Mouse (Mus musculus): Measurements from ENCODE around the gene Atf7ip. TPM values are rescaled to one million over a fixed set of nuclear protein-coding genes. Genes with fewer than 3 reads are reported as not detected.

The Atf7ip gene
- polyA plus RNA-seq, 1 experiment from 2014 or later: 49.8 TPM

- Histone ChIP-seq H3K4me2 (ENCODE audit: low read depth, severe bottlenecking) (no peak overlapping the region), H3K27me3 (ENCODE audit: control insufficient read depth, insufficient read depth, low read length) (no peaks in the 10 kb centered on the region), H3K36me3 (ENCODE audit: control insufficient read depth, insufficient read depth, low read length) (no peaks in the 10 kb centered on the region), H3K4me3 (ENCODE audit: low read depth, low read length) (no peak overlapping the region), H3K4me1 (ENCODE audit: control insufficient read depth, insufficient read depth, low read length) (peaks cover 5% of the 10 kb centered on the region; the same call in 1 of the 2 replicates), H3K9me3 (ENCODE audit: control insufficient read depth, low read length) (no peaks in the 10 kb centered on the region), H3K9ac (ENCODE audit: low read length) (no peak overlapping the region), H3K27ac (replicated peaks; ENCODE audit: low read depth, low read length) (peak overlapping the region; percentile 98)
- WGBS: 58% methylated on average over 5 of the region's 5 CpGs
- no peak for ATAC-seq (ENCODE audit: insufficient number of reproducible peaks, low FRiP score, low TSS enrichment, low read depth)
- peak; percentile 27 for DNase-seq (ENCODE audit: low spot score)
Observed at GRCm38 (mm10) chr6:136467837-136468236, 38.1 kb upstream of the Atf7ip start.

GRCm38 (mm10) chr6:136468401-136468912 lies 37.5 kb upstream of the Atf7ip start:
- H3K27me3 ChIP-seq (ENCODE audit: control insufficient read depth, insufficient read depth, low read length): no peaks in the 10 kb centered on the region
- no peaks in the 10 kb centered on the region for H3K9me3 ChIP-seq (ENCODE audit: control insufficient read depth, low read length)
- no peak overlapping the region for H3K4me3 ChIP-seq (ENCODE audit: low read depth, low read length)
- peaks cover 5% of the 10 kb centered on the region; the same call in 1 of the 2 replicates for H3K4me1 ChIP-seq (ENCODE audit: control insufficient read depth, insufficient read depth, low read length)
- ATAC-seq (ENCODE audit: insufficient number of reproducible peaks, low FRiP score, low TSS enrichment, low read depth) (peak; percentile 87), DNase-seq (ENCODE audit: low spot score) (peak; percentile 96)
- H3K36me3 ChIP-seq (ENCODE audit: control insufficient read depth, insufficient read depth, low read length): no peaks in the 10 kb centered on the region
- H3K27ac ChIP-seq (replicated peaks; ENCODE audit: low read depth, low read length): peak overlapping the region; percentile 98
- no peak overlapping the region for H3K4me2 ChIP-seq (ENCODE audit: low read depth, severe bottlenecking)
- H3K9ac ChIP-seq (ENCODE audit: low read length): no peak overlapping the region
- 2% methylated on average over 12 of the region's 12 CpGs for WGBS

DNA sequence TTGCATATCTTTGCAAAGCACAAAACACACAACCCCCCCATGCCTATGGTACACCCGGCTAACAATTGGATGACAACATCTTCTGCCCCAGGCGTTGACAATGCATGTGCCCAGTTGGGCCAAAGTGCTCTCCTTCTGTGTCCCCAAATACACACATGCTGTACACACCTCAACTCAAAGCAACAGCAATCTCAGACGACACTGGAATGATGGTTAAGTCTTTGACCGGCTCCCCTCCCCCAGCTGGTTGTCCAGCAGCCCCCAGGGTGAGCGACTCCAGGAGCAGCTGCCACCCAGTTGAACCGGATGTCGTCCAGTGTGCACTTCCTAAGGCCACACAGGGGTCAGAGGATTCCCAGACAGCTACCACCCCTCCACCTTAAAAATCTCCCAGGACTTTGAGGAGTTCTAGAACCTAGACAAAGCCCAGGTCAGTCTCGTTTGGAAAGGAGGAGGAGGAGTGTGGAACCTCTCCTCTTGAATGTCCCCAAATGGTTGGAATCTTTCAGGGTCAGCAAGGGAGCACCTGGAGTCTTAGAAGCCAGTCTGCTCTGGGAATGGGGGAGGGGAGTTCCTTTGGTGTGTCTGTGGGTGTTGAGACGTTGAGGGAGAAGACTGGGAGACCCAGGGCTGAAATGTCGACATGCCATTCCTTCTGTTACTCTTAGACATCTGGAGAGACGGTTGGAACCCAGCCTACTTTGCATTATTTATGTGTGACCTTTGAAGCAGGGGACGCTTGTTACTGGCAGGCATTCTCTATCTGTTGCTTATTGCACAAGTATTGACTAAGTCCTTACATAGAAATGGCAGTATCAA lies 36.8 kb upstream of the Atf7ip start:
- Histone ChIP-seq H3K4me1 (ENCODE audit: control insufficient read depth, insufficient read depth, low read length) (peaks cover 5% of the 10 kb centered on the region; the same call in 1 of the 2 replicates), H3K4me2 (ENCODE audit: low read depth, severe bottlenecking) (no peak overlapping the region), H3K36me3 (ENCODE audit: control insufficient read depth, insufficient read depth, low read length) (no peaks in the 10 kb centered on the region), H3K4me3 (ENCODE audit: low read depth, low read length) (no peak overlapping the region), H3K9me3 (ENCODE audit: control insufficient read depth, low read length) (no peaks in the 10 kb centered on the region), H3K27me3 (ENCODE audit: control insufficient read depth, insufficient read depth, low read length) (no peaks in the 10 kb centered on the region), H3K9ac (ENCODE audit: low read length) (no peak overlapping the region), H3K27ac (replicated peaks; ENCODE audit: low read depth, low read length) (peak overlapping the region; percentile 98)
- WGBS: 19% methylated on average over 12 of the region's 12 CpGs
- ATAC-seq (ENCODE audit: insufficient number of reproducible peaks, low FRiP score, low TSS enrichment, low read depth) (no peak), DNase-seq (ENCODE audit: low spot score) (no peak)

DNA sequence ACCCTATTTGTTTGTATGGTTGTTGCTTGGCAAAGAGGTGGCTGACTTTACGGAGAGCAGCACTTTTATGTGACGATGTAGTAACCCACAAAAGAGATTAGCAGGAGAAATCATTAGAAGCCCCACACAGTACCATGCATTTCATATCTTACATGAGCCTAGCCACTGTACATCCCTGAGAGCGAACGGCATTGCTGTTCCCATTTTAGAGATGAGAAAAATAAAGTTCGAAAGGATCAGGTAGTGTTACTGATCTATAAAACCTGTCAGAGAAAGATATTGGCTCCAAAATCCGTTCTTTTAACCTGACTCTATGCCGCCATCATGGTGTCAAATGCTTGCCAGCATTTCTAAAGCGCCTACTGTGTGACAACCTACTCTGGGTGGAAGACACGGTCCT lies 36.2 kb upstream of the Atf7ip start:
- no peaks in the 10 kb centered on the region for H3K27me3 ChIP-seq (ENCODE audit: control insufficient read depth, insufficient read depth, low read length)
- H3K4me3 ChIP-seq (ENCODE audit: low read depth, low read length): no peak overlapping the region
- H3K4me1 ChIP-seq (ENCODE audit: control insufficient read depth, insufficient read depth, low read length): peaks cover 5% of the 10 kb centered on the region; the same call in 1 of the 2 replicates
- H3K4me2 ChIP-seq (ENCODE audit: low read depth, severe bottlenecking): no peak overlapping the region
- WGBS: 72% methylated on average over 9 of the region's 9 CpGs
- DNase-seq (ENCODE audit: low spot score) (no peak), ATAC-seq (ENCODE audit: insufficient number of reproducible peaks, low FRiP score, low TSS enrichment, low read depth) (no peak)
- no peak overlapping the region for H3K9ac ChIP-seq (ENCODE audit: low read length)
- peak overlapping the region; percentile 98 for H3K27ac ChIP-seq (replicated peaks; ENCODE audit: low read depth, low read length)
- H3K36me3 ChIP-seq (ENCODE audit: control insufficient read depth, insufficient read depth, low read length): no peaks in the 10 kb centered on the region
- no peaks in the 10 kb centered on the region for H3K9me3 ChIP-seq (ENCODE audit: control insufficient read depth, low read length)

DNA sequence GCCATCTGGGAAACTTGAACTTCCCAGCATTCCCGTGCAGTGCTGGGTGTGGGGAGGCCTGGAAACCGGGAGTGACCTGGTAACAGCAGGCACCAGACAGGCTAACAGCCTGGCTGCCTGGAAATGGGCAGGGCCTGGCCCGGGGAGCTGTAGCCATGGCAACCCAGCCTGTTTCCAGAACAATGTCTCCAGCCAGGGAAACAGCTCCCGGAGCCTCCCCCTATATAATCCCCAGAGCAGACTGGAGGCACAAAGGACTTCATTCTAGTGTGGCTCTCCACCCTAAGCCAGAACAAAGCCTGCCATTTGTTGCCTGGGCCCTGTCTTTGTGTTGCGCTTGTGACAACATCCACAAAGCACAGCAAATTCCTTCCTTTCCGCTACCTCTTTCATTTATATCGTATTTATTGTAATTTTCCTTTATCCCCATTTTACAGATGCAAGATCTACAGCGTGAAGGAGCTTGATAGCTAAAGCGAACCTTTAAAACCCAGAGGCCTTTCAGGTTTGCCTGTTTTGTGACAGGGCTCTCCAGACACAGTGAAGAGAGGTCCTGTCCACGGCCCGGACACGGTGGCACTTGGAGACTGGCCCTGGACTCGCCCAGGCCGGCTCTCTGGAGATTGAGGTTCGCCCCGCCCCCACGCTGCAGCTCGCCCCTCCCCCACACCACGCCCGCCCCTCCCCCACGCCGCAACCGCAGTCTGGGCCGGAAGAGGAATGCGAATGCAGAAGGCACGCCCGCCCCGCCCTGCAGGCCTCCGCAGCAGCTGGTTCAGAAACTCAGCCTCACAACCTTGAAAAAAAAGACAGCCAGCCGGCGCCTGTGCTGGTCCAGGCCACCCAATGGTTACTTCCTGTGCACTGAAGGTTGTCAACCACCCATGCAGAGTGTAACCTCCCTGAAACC lies 35.4 kb upstream of the Atf7ip start:
- WGBS: 6% methylated on average over 30 of the region's 31 CpGs
- Histone ChIP-seq H3K36me3 (ENCODE audit: control insufficient read depth, insufficient read depth, low read length) (no peaks in the 10 kb centered on the region), H3K9ac (ENCODE audit: low read length) (peak overlapping the region; percentile 40; the same call in 1 of the 2 replicates), H3K4me1 (ENCODE audit: control insufficient read depth, insufficient read depth, low read length) (peaks cover 5% of the 10 kb centered on the region; the same call in 1 of the 2 replicates), H3K27ac (replicated peaks; ENCODE audit: low read depth, low read length) (peak overlapping the region; percentile 98), H3K9me3 (ENCODE audit: control insufficient read depth, low read length) (no peaks in the 10 kb centered on the region), H3K4me2 (ENCODE audit: low read depth, severe bottlenecking) (peak overlapping the region; percentile 25; the same call in 1 of the 2 replicates), H3K27me3 (ENCODE audit: control insufficient read depth, insufficient read depth, low read length) (no peaks in the 10 kb centered on the region), H3K4me3 (ENCODE audit: low read depth, low read length) (no peak overlapping the region)
- peak; percentile 91 for DNase-seq (ENCODE audit: low spot score)
- ATAC-seq (ENCODE audit: insufficient number of reproducible peaks, low FRiP score, low TSS enrichment, low read depth): peak; percentile 70

DNA sequence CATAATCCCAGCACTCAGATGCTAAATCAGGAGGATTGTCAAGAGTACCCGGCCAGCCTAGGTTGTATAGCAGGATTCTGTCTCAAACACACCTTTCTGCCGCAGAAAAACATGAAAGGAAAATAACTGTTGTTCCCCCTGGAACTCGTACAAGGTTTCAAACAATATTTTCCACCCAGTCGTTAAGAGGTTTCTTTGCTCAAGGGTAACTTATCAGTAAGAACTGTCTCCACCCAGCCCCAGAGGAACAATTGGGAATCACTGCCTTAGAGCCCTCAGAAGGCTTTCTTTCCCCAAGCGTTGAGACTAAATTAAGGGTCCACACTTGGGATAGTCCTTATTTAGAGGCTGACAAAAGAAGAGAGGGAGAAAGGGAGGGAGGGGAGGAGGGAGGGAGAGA lies 34.4 kb upstream of the Atf7ip start:
- Histone ChIP-seq H3K36me3 (ENCODE audit: control insufficient read depth, insufficient read depth, low read length) (no peaks in the 10 kb centered on the region), H3K4me3 (ENCODE audit: low read depth, low read length) (no peak overlapping the region), H3K27me3 (ENCODE audit: control insufficient read depth, insufficient read depth, low read length) (no peaks in the 10 kb centered on the region), H3K9ac (ENCODE audit: low read length) (no peak overlapping the region), H3K27ac (replicated peaks; ENCODE audit: low read depth, low read length) (peak overlapping the region; percentile 98), H3K4me2 (ENCODE audit: low read depth, severe bottlenecking) (no peak overlapping the region), H3K9me3 (ENCODE audit: control insufficient read depth, low read length) (no peaks in the 10 kb centered on the region), H3K4me1 (ENCODE audit: control insufficient read depth, insufficient read depth, low read length) (peaks cover 5% of the 10 kb centered on the region; the same call in 1 of the 2 replicates)
- no peak for ATAC-seq (ENCODE audit: insufficient number of reproducible peaks, low FRiP score, low TSS enrichment, low read depth)
- peak; percentile 21 for DNase-seq (ENCODE audit: low spot score)
- 39% methylated on average over 5 of the region's 5 CpGs for WGBS

- ATAC-seq (ENCODE audit: insufficient number of reproducible peaks, low FRiP score, low TSS enrichment, low read depth) (no peak), DNase-seq (ENCODE audit: low spot score) (no peak)
- Histone ChIP-seq H3K4me2 (ENCODE audit: low read depth, severe bottlenecking) (no peak overlapping the region), H3K4me1 (ENCODE audit: control insufficient read depth, insufficient read depth, low read length) (peaks cover 5% of the 10 kb centered on the region; the same call in 1 of the 2 replicates), H3K4me3 (ENCODE audit: low read depth, low read length) (no peak overlapping the region), H3K27me3 (ENCODE audit: control insufficient read depth, insufficient read depth, low read length) (no peaks in the 10 kb centered on the region), H3K27ac (replicated peaks; ENCODE audit: low read depth, low read length) (no peak overlapping the region), H3K9me3 (ENCODE audit: control insufficient read depth, low read length) (no peaks in the 10 kb centered on the region), H3K9ac (ENCODE audit: low read length) (no peak overlapping the region), H3K36me3 (ENCODE audit: control insufficient read depth, insufficient read depth, low read length) (no peaks in the 10 kb centered on the region)
- 71% methylated on average over 6 of the region's 6 CpGs for WGBS
Observed at GRCm38 (mm10) chr6:136472779-136473178, 33.2 kb upstream of the Atf7ip start.

DNA sequence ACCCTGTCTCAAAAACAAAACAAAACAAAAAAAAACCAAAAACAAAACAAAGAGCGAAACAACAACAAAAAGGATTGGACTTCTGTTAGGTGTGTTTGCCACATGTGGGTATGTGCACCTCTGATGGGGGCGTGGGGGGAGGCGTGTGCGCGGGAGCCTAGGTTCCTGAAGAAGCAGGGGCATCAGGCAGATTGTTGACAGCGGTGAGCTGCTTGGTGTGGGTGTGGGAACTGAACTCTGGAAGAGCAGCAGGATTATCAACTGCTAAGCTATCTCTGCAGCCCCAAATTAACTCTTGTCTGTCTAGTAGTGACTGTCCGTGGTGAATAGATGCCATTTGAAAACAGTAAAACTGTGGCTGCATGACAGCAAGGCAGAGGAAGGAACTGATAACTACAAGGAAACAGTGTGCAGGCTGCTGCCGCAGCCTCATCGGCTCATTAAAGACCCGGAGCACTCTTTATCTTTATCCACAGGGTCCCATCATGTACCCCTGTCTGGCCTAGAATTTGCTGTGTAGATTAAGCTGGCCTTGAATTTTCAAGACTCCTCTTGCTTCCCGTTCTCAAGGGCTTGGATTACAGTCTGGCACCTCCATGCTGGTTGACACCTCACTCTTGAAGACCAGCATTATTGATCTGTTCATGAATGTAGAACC lies 32.4 kb upstream of the Atf7ip start:
- H3K36me3 ChIP-seq (ENCODE audit: control insufficient read depth, insufficient read depth, low read length): no peaks in the 10 kb centered on the region
- 77% methylated on average over 11 of the region's 11 CpGs for WGBS
- no peak overlapping the region for H3K9ac ChIP-seq (ENCODE audit: low read length)
- DNase-seq (ENCODE audit: low spot score) (no peak), ATAC-seq (ENCODE audit: insufficient number of reproducible peaks, low FRiP score, low TSS enrichment, low read depth) (no peak)
- peaks cover 5% of the 10 kb centered on the region; the same call in 1 of the 2 replicates for H3K4me1 ChIP-seq (ENCODE audit: control insufficient read depth, insufficient read depth, low read length)
- H3K4me3 ChIP-seq (ENCODE audit: low read depth, low read length): no peak overlapping the region
- no peak overlapping the region for H3K4me2 ChIP-seq (ENCODE audit: low read depth, severe bottlenecking)
- no peak overlapping the region for H3K27ac ChIP-seq (replicated peaks; ENCODE audit: low read depth, low read length)
- H3K27me3 ChIP-seq (ENCODE audit: control insufficient read depth, insufficient read depth, low read length): no peaks in the 10 kb centered on the region
- H3K9me3 ChIP-seq (ENCODE audit: control insufficient read depth, low read length): no peaks in the 10 kb centered on the region
